Mouse (Mus musculus) kidney, embryonic 16.5 days (tissue): ENCODE results near the gene Cep170b. TPM values are rescaled to one million over a fixed set of nuclear protein-coding genes. Genes with fewer than 3 reads are reported as not detected.

Experiments used
- ATAC-seq: fragments of 200-750 bp; cut with Nextera tagmentation; 2 replicates; pipeline ENCODE4 v1.8.0; 2017; ENCODE audit warnings: moderate TSS enrichment; ENCODE audit not compliant: low FRiP score, low TSS enrichment
- H3K27ac ChIP-seq: fragments of 300-500 bp; sonication (generic); 2 replicates; pipeline ENCODE4 v1.5.1; 2014; ENCODE audit warnings: low read length
- H3K27me3 ChIP-seq: fragments of 300-500 bp; sonication (generic); 2 replicates; pipeline ENCODE4 v1.6.1; 2014; ENCODE audit warnings: low read length, control low read depth, mixed read lengths; ENCODE audit not compliant: insufficient read depth
- H3K36me3 ChIP-seq: fragments of 300-500 bp; sonication (generic); 2 replicates; pipeline ENCODE4 v1.6.1; 2014; ENCODE audit warnings: low read length, control low read depth, mixed read lengths; ENCODE audit not compliant: insufficient read depth
- H3K4me1 ChIP-seq: fragments of 300-500 bp; sonication (generic); 2 replicates; pipeline ENCODE4 v1.6.1; 2014; ENCODE audit warnings: low read length, control low read depth, mixed read lengths; ENCODE audit not compliant: insufficient read depth
- H3K4me2 ChIP-seq: fragments of 300-500 bp; sonication (generic); replicated peaks from 2 replicates; pipeline ENCODE4 v1.6.1; 2014; ENCODE audit warnings: low read depth, low read length
- H3K4me3 ChIP-seq: fragments of 300-500 bp; sonication (generic); 2 replicates; pipeline ENCODE4 v1.5.1; 2014; ENCODE audit warnings: mild to moderate bottlenecking, low read length
- H3K9ac ChIP-seq: fragments of 300-500 bp; sonication (generic); replicated peaks from 2 replicates; pipeline ENCODE4 v1.6.1; 2014; ENCODE audit warnings: low read length
- H3K9me3 ChIP-seq: fragments of 300-500 bp; sonication (generic); 2 replicates; pipeline ENCODE4 v1.6.1; 2016; ENCODE audit warnings: low read length, control low read depth
- WGBS: fragments of 180-500 bp; shearing (Covaris S2); extraction: QIAGEN DNeasy Blood & Tissue Kit; methylation state at CpG from one replicate; pipeline ENCODE4 v1.1.7; 2014; 5-methylcytosine and 5-hydroxymethylcytosine counted together
- polyA plus RNA-seq: library from polyadenylated mRNA; unstranded; fragments of >200 nt; fragmentation: Nextera tagmentation; extraction: Ambion mirVana; gene quantifications from 2 replicates; pipeline ENCODE4 v1.2.1, GENCODE M21; 2015

The Cep170b gene
- polyA plus RNA-seq, 1 experiment from 2014 or later: 17.5 TPM

- no peak within 1 kb of the TSS for H3K9ac ChIP-seq
- H3K4me1 ChIP-seq: no peaks in the 10 kb centered on the region
- H3K27me3 ChIP-seq: no peaks in the 10 kb centered on the region
- WGBS: 45% methylated on average over 4 of the region's 4 CpGs
- H3K36me3 ChIP-seq: no peaks in the 10 kb centered on the region
- H3K4me3 ChIP-seq: no peak within 1 kb of the TSS
- H3K4me2 ChIP-seq: no peak within 1 kb of the TSS
- H3K9me3 ChIP-seq: no peaks in the 10 kb centered on the region
- peak; percentile 39; the same call in 1 of the 2 replicates for ATAC-seq
- no peak within 1 kb of the TSS for H3K27ac ChIP-seq
Measured at GRCm38 (mm10) chr12:112760154-112760926, 40.1 kb downstream of the Cep170b start, which contains the start of gene Pld4. Pld4 (plus strand) TSS chr12:112760655.

GRCm38 (mm10) chr12:112761411-112761810 is 41.2 kb downstream of the Cep170b start:
- H3K4me1 ChIP-seq: no peaks in the 10 kb centered on the region
- ATAC-seq: no peak
- no peaks in the 10 kb centered on the region for H3K9me3 ChIP-seq
- H3K27me3 ChIP-seq: no peaks in the 10 kb centered on the region
- H3K36me3 ChIP-seq: no peaks in the 10 kb centered on the region
- H3K9ac ChIP-seq: no peak overlapping the region
- H3K4me2 ChIP-seq: no peak overlapping the region
- 87% methylated on average over 4 of the region's 4 CpGs for WGBS
- no peak overlapping the region for H3K27ac ChIP-seq
- H3K4me3 ChIP-seq: no peak overlapping the region

GRCm38 (mm10) chr12:112762018-112762417 is 41.8 kb downstream of the Cep170b start:
- Histone ChIP-seq H3K27ac (no peak overlapping the region), H3K4me2 (no peak overlapping the region), H3K4me3 (no peak overlapping the region), H3K27me3 (no peaks in the 10 kb centered on the region), H3K4me1 (no peaks in the 10 kb centered on the region), H3K36me3 (no peaks in the 10 kb centered on the region), H3K9me3 (no peaks in the 10 kb centered on the region), H3K9ac (no peak overlapping the region)
- WGBS: 83% methylated on average over 3 of the region's 3 CpGs
- ATAC-seq: no peak

GRCm38 (mm10) chr12:112763176-112763575 is 42.9 kb downstream of the Cep170b start:
- ATAC-seq: no peak
- Histone ChIP-seq H3K27me3 (no peaks in the 10 kb centered on the region), H3K9me3 (no peaks in the 10 kb centered on the region), H3K4me3 (no peak overlapping the region), H3K9ac (no peak overlapping the region), H3K4me2 (no peak overlapping the region), H3K36me3 (no peaks in the 10 kb centered on the region), H3K4me1 (no peaks in the 10 kb centered on the region), H3K27ac (no peak overlapping the region)
- 82% methylated on average over 4 of the region's 4 CpGs for WGBS

- no peaks in the 10 kb centered on the region for H3K9me3 ChIP-seq
- H3K27ac ChIP-seq: no peak overlapping the region
- no peaks in the 10 kb centered on the region for H3K27me3 ChIP-seq
- no peak overlapping the region for H3K4me2 ChIP-seq
- H3K9ac ChIP-seq: no peak overlapping the region
- H3K36me3 ChIP-seq: no peaks in the 10 kb centered on the region
- no peak overlapping the region for H3K4me3 ChIP-seq
- H3K4me1 ChIP-seq: no peaks in the 10 kb centered on the region
- WGBS: 91% methylated on average over 5 of the region's 5 CpGs
- ATAC-seq: no peak
Measured at GRCm38 (mm10) chr12:112764141-112764540, 43.9 kb downstream of the Cep170b start.

- no peak for ATAC-seq
- Histone ChIP-seq H3K27ac (no peak overlapping the region), H3K4me1 (no peaks in the 10 kb centered on the region), H3K9ac (no peak overlapping the region), H3K36me3 (no peaks in the 10 kb centered on the region), H3K4me3 (no peak overlapping the region), H3K9me3 (no peaks in the 10 kb centered on the region), H3K27me3 (no peaks in the 10 kb centered on the region), H3K4me2 (no peak overlapping the region)
- 88% methylated on average over 7 of the region's 7 CpGs for WGBS
Measured at GRCm38 (mm10) chr12:112764991-112765390, 44.7 kb downstream of the Cep170b start.

- no peak overlapping the region for H3K4me3 ChIP-seq
- WGBS: 89% methylated on average over 7 of the region's 7 CpGs
- H3K9ac ChIP-seq: no peak overlapping the region
- H3K27ac ChIP-seq: no peak overlapping the region
- no peaks in the 10 kb centered on the region for H3K36me3 ChIP-seq
- H3K4me2 ChIP-seq: no peak overlapping the region
- no peak for ATAC-seq
- no peaks in the 10 kb centered on the region for H3K9me3 ChIP-seq
- no peaks in the 10 kb centered on the region for H3K27me3 ChIP-seq
- H3K4me1 ChIP-seq: no peaks in the 10 kb centered on the region
Measured at GRCm38 (mm10) chr12:112766586-112766985, 46.3 kb downstream of the Cep170b start.

- Histone ChIP-seq H3K36me3 (no peaks in the 10 kb centered on the region), H3K4me3 (no peak overlapping the region), H3K9me3 (no peaks in the 10 kb centered on the region), H3K4me1 (no peaks in the 10 kb centered on the region), H3K27ac (no peak overlapping the region), H3K4me2 (no peak overlapping the region), H3K9ac (no peak overlapping the region), H3K27me3 (no peaks in the 10 kb centered on the region)
- 92% methylated on average over 16 of the region's 16 CpGs for WGBS
- no peak; the same call in 1 of the 2 replicates for ATAC-seq
Measured at GRCm38 (mm10) chr12:112767036-112767890, 47.0 kb downstream of the Cep170b start.

- WGBS: 87% methylated on average over 8 of the region's 8 CpGs
- no peak overlapping the region for H3K27ac ChIP-seq
- H3K4me2 ChIP-seq: no peak overlapping the region
- no peaks in the 10 kb centered on the region for H3K4me1 ChIP-seq
- H3K9ac ChIP-seq: no peak overlapping the region
- no peaks in the 10 kb centered on the region for H3K36me3 ChIP-seq
- H3K9me3 ChIP-seq: no peaks in the 10 kb centered on the region
- H3K27me3 ChIP-seq: no peaks in the 10 kb centered on the region
- no peak for ATAC-seq
- H3K4me3 ChIP-seq: no peak overlapping the region
Measured at GRCm38 (mm10) chr12:112768166-112768565, 47.9 kb downstream of the Cep170b start.

- H3K9ac ChIP-seq: no peak overlapping the region
- no peak overlapping the region for H3K4me2 ChIP-seq
- no peaks in the 10 kb centered on the region for H3K27me3 ChIP-seq
- 85% methylated on average over 6 of the region's 6 CpGs for WGBS
- no peak for ATAC-seq
- no peak overlapping the region for H3K4me3 ChIP-seq
- no peaks in the 10 kb centered on the region for H3K36me3 ChIP-seq
- no peak overlapping the region for H3K27ac ChIP-seq
- H3K4me1 ChIP-seq: no peaks in the 10 kb centered on the region
- H3K9me3 ChIP-seq: no peaks in the 10 kb centered on the region
Measured at GRCm38 (mm10) chr12:112769031-112769430, 48.8 kb downstream of the Cep170b start.
